Mouse (Mus musculus): ENCODE measurements at regions not wholly inside any gene's neighbourhood (a gene's known extent, or its start where the extent isn't known, plus 50 kb on each side); places are given as distances from the start of the nearest gene placed in this dataset.
"Not testable (repeated sequence)": the region's sequence is repeated elsewhere in the genome, so short reads cannot be mapped to it uniquely, and the experiment has no call there.

DNA sequence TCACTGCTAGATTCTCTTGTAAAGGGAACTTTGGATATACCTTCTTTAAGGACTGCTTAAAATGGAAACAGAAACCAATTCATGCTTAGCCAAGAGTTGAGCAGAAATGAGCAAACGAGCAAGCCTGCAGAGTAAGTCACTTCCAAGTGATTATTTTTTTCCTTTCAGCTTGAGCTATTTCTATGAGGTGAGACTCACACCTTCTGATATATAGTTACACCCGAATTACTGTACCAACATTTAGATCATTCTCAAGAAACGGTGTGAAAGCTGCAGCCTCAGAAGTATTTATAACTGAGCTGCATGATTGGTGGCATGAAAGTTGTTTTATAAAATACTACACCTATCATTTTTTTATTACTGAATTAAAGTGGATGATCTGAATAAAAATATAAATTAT is 771.9 kb upstream of the 4930452B06Rik start:
- ATAC-seq (ENCODE audit: insufficient number of reproducible peaks, low FRiP score, low TSS enrichment, low read depth) = no peak
- 40% methylated on average over 3 of the region's 3 CpGs for WGBS

GRCm38 (mm10) chr14:9435136-9435535 is 769.1 kb upstream of the 4930452B06Rik start:
- H3K4me1 ChIP-seq = no peaks in the 10 kb centered on the region
- WGBS = 87% methylated on average over 2 of the region's 2 CpGs
- no peak overlapping the region for H3K27ac ChIP-seq
- H3K36me3 ChIP-seq = no peaks in the 10 kb centered on the region
- no peaks in the 10 kb centered on the region for H3K27me3 ChIP-seq
- H3K4me3 ChIP-seq = no peak overlapping the region
- no peak for ATAC-seq (ENCODE audit: insufficient number of reproducible peaks, low FRiP score, low TSS enrichment, low read depth)
- H3K9me3 ChIP-seq = no peaks in the 10 kb centered on the region
- no peak overlapping the region for H3K4me2 ChIP-seq
- no peak overlapping the region for H3K9ac ChIP-seq

More for the DNA sequence above, 771.9 kb upstream of the 4930452B06Rik start:
- H3K9me3 ChIP-seq = no peaks in the 10 kb centered on the region
- H3K27ac ChIP-seq = no peak overlapping the region
- no peak overlapping the region for H3K9ac ChIP-seq
- H3K27me3 ChIP-seq = no peaks in the 10 kb centered on the region
- no peak overlapping the region for H3K4me3 ChIP-seq
- H3K36me3 ChIP-seq = no peaks in the 10 kb centered on the region
- no peaks in the 10 kb centered on the region for H3K4me1 ChIP-seq
- H3K4me2 ChIP-seq = no peak overlapping the region

DNA sequence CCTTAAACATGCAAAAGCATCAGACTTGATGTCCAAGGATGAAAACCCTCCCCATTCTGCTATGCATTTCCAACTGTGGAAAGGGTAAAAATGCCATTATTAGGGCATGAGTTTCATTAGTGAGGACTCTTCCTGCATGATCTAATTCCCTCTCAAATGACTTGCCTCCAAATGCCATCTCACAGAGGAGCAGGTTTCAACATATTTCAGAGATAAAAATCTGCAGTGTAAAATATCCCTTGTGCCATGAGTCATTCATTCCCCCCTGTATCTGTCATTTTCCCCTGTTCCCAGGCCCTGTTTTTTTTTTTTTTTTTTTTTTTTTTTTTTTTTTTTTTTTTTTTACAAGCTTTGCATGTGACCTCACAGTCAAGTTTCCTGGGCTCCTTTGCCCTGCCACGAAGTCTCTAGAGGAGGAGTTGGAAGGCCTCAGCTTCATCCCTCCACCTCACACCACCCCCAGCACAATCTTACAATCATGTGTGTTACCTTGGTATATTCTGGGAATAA is 767.1 kb upstream of the 4930452B06Rik start:
- 22% methylated on average over 1 of the region's 1 CpGs for WGBS

DNA sequence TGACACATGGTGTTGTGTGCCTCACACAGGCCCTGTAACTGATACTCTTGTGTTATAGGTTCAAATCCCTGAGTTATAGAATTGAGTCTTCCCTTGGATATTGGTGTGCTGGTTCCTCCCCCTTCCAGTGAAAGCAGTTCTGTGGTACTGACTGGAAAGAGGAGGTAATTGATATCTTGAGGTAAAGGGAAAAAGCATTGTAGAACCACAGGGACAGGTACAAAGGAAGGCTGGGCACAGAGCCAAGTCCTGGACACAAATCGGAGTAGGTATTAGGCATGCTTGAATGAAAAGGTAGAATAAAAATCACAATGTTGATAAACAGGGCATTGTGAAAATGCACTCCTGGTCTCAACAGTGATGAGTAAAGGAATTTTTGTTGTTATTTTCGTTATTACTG is 765.8 kb upstream of the 4930452B06Rik start:
- H3K9me3 ChIP-seq = no peaks in the 10 kb centered on the region
- no peak overlapping the region for H3K27ac ChIP-seq
- no peak overlapping the region for H3K9ac ChIP-seq
- H3K36me3 ChIP-seq = no peaks in the 10 kb centered on the region
- no peak overlapping the region for H3K4me2 ChIP-seq
- ATAC-seq (ENCODE audit: insufficient number of reproducible peaks, low FRiP score, low TSS enrichment, low read depth) = no peak
- 87% methylated on average over 2 of the region's 2 CpGs for WGBS
- no peaks in the 10 kb centered on the region for H3K27me3 ChIP-seq
- no peaks in the 10 kb centered on the region for H3K4me1 ChIP-seq
- H3K4me3 ChIP-seq = no peak overlapping the region

More for the DNA sequence above, 767.1 kb upstream of the 4930452B06Rik start:
- no peaks in the 10 kb centered on the region for H3K9me3 ChIP-seq
- no peaks in the 10 kb centered on the region for H3K36me3 ChIP-seq
- no peak overlapping the region for H3K4me3 ChIP-seq
- H3K27me3 ChIP-seq = no peaks in the 10 kb centered on the region
- H3K9ac ChIP-seq = no peak overlapping the region
- no peak overlapping the region for H3K27ac ChIP-seq
- no peak overlapping the region for H3K4me2 ChIP-seq
- no peak for ATAC-seq (ENCODE audit: insufficient number of reproducible peaks, low FRiP score, low TSS enrichment, low read depth)
- H3K4me1 ChIP-seq = no peaks in the 10 kb centered on the region

- WGBS = 66% methylated on average over 4 of the region's 4 CpGs
- no peak for ATAC-seq (ENCODE audit: insufficient number of reproducible peaks, low FRiP score, low TSS enrichment, low read depth)
Observed at GRCm38 (mm10) chr14:9411822-9412403, 745.9 kb upstream of the 4930452B06Rik start.

DNA sequence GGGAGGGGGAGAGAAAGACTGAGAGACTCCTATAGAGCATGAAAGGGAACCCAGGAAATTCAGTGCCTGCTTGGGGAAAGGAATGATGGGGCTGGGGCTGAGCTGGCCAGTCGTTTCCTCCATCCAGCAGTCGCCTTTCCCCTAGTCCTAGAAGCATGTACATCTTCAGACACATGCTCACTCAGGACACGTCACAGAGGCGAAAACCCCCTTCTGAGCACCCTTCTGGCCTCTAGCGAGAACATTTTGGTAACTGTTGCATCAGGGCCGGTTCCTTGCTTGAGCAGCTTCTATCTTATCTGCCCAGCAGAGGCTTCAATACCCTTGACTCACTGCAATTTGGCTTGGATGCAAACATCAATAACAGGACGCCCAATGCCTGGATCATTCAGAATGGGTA is 737.6 kb upstream of the 4930452B06Rik start:
- ATAC-seq (ENCODE audit: insufficient number of reproducible peaks, low FRiP score, low TSS enrichment, low read depth) = no peak
- Histone ChIP-seq H3K27me3 (no peaks in the 10 kb centered on the region), H3K4me2 (no peak overlapping the region), H3K36me3 (no peaks in the 10 kb centered on the region), H3K27ac (no peak overlapping the region), H3K9ac (no peak overlapping the region), H3K9me3 (no peaks in the 10 kb centered on the region), H3K4me3 (no peak overlapping the region), H3K4me1 (no peaks in the 10 kb centered on the region)
- 82% methylated on average over 7 of the region's 7 CpGs for WGBS

More at GRCm38 (mm10) chr14:9411822-9412403, 745.9 kb upstream of the 4930452B06Rik start:
- no peak overlapping the region for H3K4me3 ChIP-seq
- H3K9me3 ChIP-seq = no peaks in the 10 kb centered on the region
- H3K4me2 ChIP-seq = no peak overlapping the region
- H3K27me3 ChIP-seq = no peaks in the 10 kb centered on the region
- no peaks in the 10 kb centered on the region for H3K4me1 ChIP-seq
- no peaks in the 10 kb centered on the region for H3K36me3 ChIP-seq
- no peak overlapping the region for H3K9ac ChIP-seq
- no peak overlapping the region for H3K27ac ChIP-seq

DNA sequence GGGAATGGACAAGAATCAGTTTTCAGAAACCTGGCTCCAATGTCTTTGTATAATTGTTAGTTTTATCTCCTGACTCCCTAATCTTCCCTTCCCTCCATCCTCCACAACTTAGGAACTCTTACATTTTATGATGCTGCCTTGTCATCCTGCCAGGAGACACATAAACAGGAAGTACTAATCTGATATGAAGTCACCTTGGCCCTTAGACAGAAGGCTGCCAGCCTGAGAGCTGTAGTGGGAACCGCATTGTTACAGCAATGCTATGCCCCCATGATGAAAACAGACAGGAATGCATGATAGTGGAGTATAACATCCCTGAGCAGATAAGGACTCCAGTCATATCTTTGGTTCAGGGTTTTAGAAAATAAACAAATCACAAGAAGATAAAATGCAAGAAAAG is 734.8 kb upstream of the 4930452B06Rik start:
- H3K9me3 ChIP-seq = no peaks in the 10 kb centered on the region
- no peak overlapping the region for H3K27ac ChIP-seq
- H3K4me1 ChIP-seq = no peaks in the 10 kb centered on the region
- H3K36me3 ChIP-seq = no peaks in the 10 kb centered on the region
- 78% methylated on average over 1 of the region's 1 CpGs for WGBS
- no peak overlapping the region for H3K9ac ChIP-seq
- H3K4me2 ChIP-seq = no peak overlapping the region
- no peak overlapping the region for H3K4me3 ChIP-seq
- H3K27me3 ChIP-seq = no peaks in the 10 kb centered on the region
- no peak for ATAC-seq (ENCODE audit: insufficient number of reproducible peaks, low FRiP score, low TSS enrichment, low read depth)

- Histone ChIP-seq H3K4me1 (0 out of 2 replicates have a peak, but pooled peaks cover 2% of the 10 kb centered on the region), H3K4me2 (no peak overlapping the region), H3K36me3 (no peaks in the 10 kb centered on the region), H3K4me3 (no peak overlapping the region), H3K27ac (no peak overlapping the region), H3K9ac (no peak overlapping the region), H3K27me3 (no peaks in the 10 kb centered on the region), H3K9me3 (no peaks in the 10 kb centered on the region)
- 14% methylated on average over 4 of the region's 4 CpGs for WGBS
- no peak for ATAC-seq (ENCODE audit: insufficient number of reproducible peaks, low FRiP score, low TSS enrichment, low read depth)
Observed at GRCm38 (mm10) chr14:9393271-9393771, 727.3 kb upstream of the 4930452B06Rik start.

- 91% methylated on average over 5 of the region's 5 CpGs for WGBS
- not testable (repeated sequence) for H3K27ac ChIP-seq; H3K9ac ChIP-seq; H3K4me1 ChIP-seq; H3K4me2 ChIP-seq; H3K27me3 ChIP-seq; H3K9me3 ChIP-seq; H3K36me3 ChIP-seq; ATAC-seq (ENCODE audit: insufficient number of reproducible peaks, low FRiP score, low TSS enrichment, low read depth); H3K4me3 ChIP-seq
Observed at GRCm38 (mm10) chr14:9389878-9390536, 724.0 kb upstream of the 4930452B06Rik start.

DNA sequence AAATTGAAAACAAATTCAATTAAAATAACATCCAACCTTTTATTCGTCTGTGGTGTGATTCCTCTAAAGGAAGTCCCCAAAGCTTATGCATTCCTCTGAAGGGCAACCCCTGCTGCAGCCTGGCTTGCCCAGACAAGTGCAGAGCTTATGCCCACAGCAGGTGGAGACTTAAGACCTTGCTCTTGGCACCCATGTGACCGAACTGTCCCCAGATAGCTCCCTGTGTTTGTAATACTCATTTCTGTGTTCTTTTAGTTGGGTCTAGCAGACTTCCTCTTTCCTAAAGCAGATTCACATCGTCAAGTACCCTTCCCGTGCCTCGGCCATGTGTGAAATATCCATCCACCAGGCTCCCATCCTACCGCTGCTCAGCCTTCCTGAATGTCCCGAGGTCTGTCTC is 723.1 kb upstream of the 4930452B06Rik start:
- H3K27ac ChIP-seq = no peak overlapping the region
- H3K4me2 ChIP-seq = no peak overlapping the region
- H3K4me1 ChIP-seq = 0 out of 2 replicates have a peak, but pooled peaks cover 1% of the 10 kb centered on the region
- WGBS = 72% methylated on average over 7 of the region's 7 CpGs
- H3K4me3 ChIP-seq = no peak overlapping the region
- no peaks in the 10 kb centered on the region for H3K27me3 ChIP-seq
- no peak for ATAC-seq (ENCODE audit: insufficient number of reproducible peaks, low FRiP score, low TSS enrichment, low read depth)
- no peak overlapping the region for H3K9ac ChIP-seq
- H3K9me3 ChIP-seq = no peaks in the 10 kb centered on the region
- H3K36me3 ChIP-seq = no peaks in the 10 kb centered on the region
